Mouse (Mus musculus) limb, embryonic 15.5 days (tissue): ENCODE measurements around the gene Aif1l. TPM values are rescaled to one million over a fixed set of nuclear protein-coding genes. Genes with fewer than 3 reads are reported as not detected.

Experiments
- ATAC-seq: fragments of 200-750 bp; cut with Nextera tagmentation; 2 replicates; pipeline ENCODE4 v1.8.0; 2017; ENCODE audit warnings: low read depth, moderate TSS enrichment; ENCODE audit not compliant: insufficient number of reproducible peaks, low FRiP score, low TSS enrichment
- H3K27ac ChIP-seq: fragments of 300-500 bp; sonication (generic); 2 replicates; pipeline ENCODE4 v1.5.1; 2015; ENCODE audit warnings: moderate library complexity, mild to moderate bottlenecking, inconsistent platforms
- H3K27me3 ChIP-seq: fragments of 300-500 bp; sonication (generic); 2 replicates; pipeline ENCODE4 v1.6.1; 2015; ENCODE audit warnings: inconsistent platforms
- H3K36me3 ChIP-seq: fragments of 300-500 bp; sonication (generic); 2 replicates; pipeline ENCODE4 v1.6.1; 2015; ENCODE audit warnings: inconsistent platforms
- H3K4me1 ChIP-seq: fragments of 300-500 bp; sonication (generic); 2 replicates; pipeline ENCODE4 v1.6.1; 2015; ENCODE audit warnings: inconsistent platforms
- H3K4me2 ChIP-seq: fragments of 300-500 bp; sonication (generic); 2 replicates; pipeline ENCODE4 v1.6.1; 2015; ENCODE audit warnings: mild to moderate bottlenecking, inconsistent platforms
- H3K4me3 ChIP-seq: fragments of 300-500 bp; sonication (generic); 2 replicates; pipeline ENCODE4 v1.5.1; 2015; ENCODE audit warnings: mild to moderate bottlenecking, inconsistent platforms
- H3K9ac ChIP-seq: fragments of 300-500 bp; sonication (generic); 2 replicates; pipeline ENCODE4 v1.6.1; 2015; ENCODE audit warnings: inconsistent platforms
- H3K9me3 ChIP-seq: fragments of 300-500 bp; sonication (generic); 2 replicates; pipeline ENCODE4 v1.6.1; 2016; ENCODE audit warnings: inconsistent platforms
- WGBS: fragments of 180-500 bp; shearing (Covaris S2); methylation state at CpG from one replicate; pipeline ENCODE4 v1.1.7; 2015; 5-methylcytosine and 5-hydroxymethylcytosine counted together
- polyA plus RNA-seq: library from polyadenylated mRNA; unstranded; fragments of >200 nt; fragmentation: Nextera tagmentation; extraction: Ambion mirVana; gene quantifications from 2 replicates; pipeline ENCODE4 v1.2.1, GENCODE M21; 2015

The Aif1l gene
- polyA plus RNA-seq, 1 experiment from 2014 or later = 28.3 TPM

- no peak overlapping the region for H3K4me2 ChIP-seq
- H3K9ac ChIP-seq = no peak overlapping the region
- H3K9me3 ChIP-seq = no peaks in the 10 kb centered on the region
- H3K27ac ChIP-seq = no peak overlapping the region
- peaks cover 25% of the 10 kb centered on the region for H3K4me1 ChIP-seq
- 0 out of 2 replicates have a peak, but pooled peaks cover 12% of the 10 kb centered on the region for H3K36me3 ChIP-seq
- H3K4me3 ChIP-seq = no peak overlapping the region
- WGBS = 78% methylated on average over 8 of the region's 8 CpGs
- no peaks in the 10 kb centered on the region for H3K27me3 ChIP-seq
- ATAC-seq = no peak
These were observed 3.7 kb downstream of the Aif1l start for GRCm38 (mm10) chr2:31953687-31954086.

GRCm38 (mm10) chr2:31954779-31955181 is 4.8 kb downstream of the Aif1l start:
- no peak overlapping the region for H3K9ac ChIP-seq
- H3K4me2 ChIP-seq = no peak overlapping the region
- H3K4me1 ChIP-seq = peaks cover 24% of the 10 kb centered on the region
- H3K9me3 ChIP-seq = no peaks in the 10 kb centered on the region
- 90% methylated on average over 9 of the region's 9 CpGs for WGBS
- no peak for ATAC-seq
- H3K27ac ChIP-seq = no peak overlapping the region
- H3K27me3 ChIP-seq = no peaks in the 10 kb centered on the region
- H3K36me3 ChIP-seq = 0 out of 2 replicates have a peak, but pooled peaks cover 12% of the 10 kb centered on the region
- no peak overlapping the region for H3K4me3 ChIP-seq

- Histone ChIP-seq H3K4me2 (no peak overlapping the region), H3K4me1 (peaks cover 16% of the 10 kb centered on the region), H3K4me3 (no peak overlapping the region), H3K27me3 (no peaks in the 10 kb centered on the region), H3K27ac (no peak overlapping the region), H3K36me3 (0 out of 2 replicates have a peak, but pooled peaks cover 12% of the 10 kb centered on the region), H3K9me3 (no peaks in the 10 kb centered on the region), H3K9ac (no peak overlapping the region)
- WGBS = 85% methylated on average over 5 of the region's 5 CpGs
- ATAC-seq = no peak
These were observed 5.7 kb downstream of the Aif1l start for GRCm38 (mm10) chr2:31955686-31956085.

- Histone ChIP-seq H3K4me1 (peaks cover 2% of the 10 kb centered on the region; the same call in 1 of the 2 replicates), H3K36me3 (peaks cover 17% of the 10 kb centered on the region; the same call in 1 of the 2 replicates), H3K27me3 (no peaks in the 10 kb centered on the region), H3K4me3 (no peak overlapping the region), H3K9me3 (no peaks in the 10 kb centered on the region), H3K4me2 (no peak overlapping the region), H3K9ac (no peak overlapping the region), H3K27ac (no peak overlapping the region)
- ATAC-seq = no peak
- 89% methylated on average over 10 of the region's 10 CpGs for WGBS
These were observed 7.3 kb downstream of the Aif1l start for GRCm38 (mm10) chr2:31957211-31957610.

- 94% methylated on average over 8 of the region's 8 CpGs for WGBS
- no peak for ATAC-seq
- peak overlapping the region; percentile 85 for H3K27ac ChIP-seq
These were observed 11.0 kb downstream of the Aif1l start for GRCm38 (mm10) chr2:31960986-31961385.

GRCm38 (mm10) chr2:31961791-31962222 is 11.9 kb downstream of the Aif1l start:
- Histone ChIP-seq H3K4me1 (peaks cover 11% of the 10 kb centered on the region), H3K9me3 (no peaks in the 10 kb centered on the region), H3K27ac (peak overlapping the region; percentile 85), H3K4me2 (no peak overlapping the region), H3K9ac (no peak overlapping the region), H3K36me3 (peaks cover 5% of the 10 kb centered on the region; the same call in 1 of the 2 replicates), H3K27me3 (no peaks in the 10 kb centered on the region), H3K4me3 (no peak overlapping the region)
- 72% methylated on average over 4 of the region's 4 CpGs for WGBS
- ATAC-seq = no peak

More at GRCm38 (mm10) chr2:31960986-31961385, 11.0 kb downstream of the Aif1l start:
- Histone ChIP-seq H3K27me3 (no peaks in the 10 kb centered on the region), H3K9ac (no peak overlapping the region), H3K9me3 (no peaks in the 10 kb centered on the region), H3K4me1 (peaks cover 11% of the 10 kb centered on the region), H3K4me3 (no peak overlapping the region), H3K36me3 (peaks cover 5% of the 10 kb centered on the region; the same call in 1 of the 2 replicates), H3K4me2 (no peak overlapping the region)

- H3K9ac ChIP-seq = no peak overlapping the region
- H3K27me3 ChIP-seq = no peaks in the 10 kb centered on the region
- H3K27ac ChIP-seq = peak overlapping the region; percentile 85
- peaks cover 11% of the 10 kb centered on the region for H3K4me1 ChIP-seq
- ATAC-seq = peak; percentile 67
- no peak overlapping the region for H3K4me2 ChIP-seq
- peaks cover 5% of the 10 kb centered on the region; the same call in 1 of the 2 replicates for H3K36me3 ChIP-seq
- no peak overlapping the region for H3K4me3 ChIP-seq
- WGBS = 63% methylated on average over 8 of the region's 8 CpGs
- no peaks in the 10 kb centered on the region for H3K9me3 ChIP-seq
These were observed 12.7 kb downstream of the Aif1l start for GRCm38 (mm10) chr2:31962501-31963224.

- no peak overlapping the region for H3K4me3 ChIP-seq
- H3K27ac ChIP-seq = peak overlapping the region; percentile 85
- peaks cover 11% of the 10 kb centered on the region for H3K4me1 ChIP-seq
- no peaks in the 10 kb centered on the region for H3K9me3 ChIP-seq
- H3K27me3 ChIP-seq = no peaks in the 10 kb centered on the region
- H3K4me2 ChIP-seq = no peak overlapping the region
- H3K9ac ChIP-seq = no peak overlapping the region
- H3K36me3 ChIP-seq = peaks cover 5% of the 10 kb centered on the region; the same call in 1 of the 2 replicates
- no peak for ATAC-seq
- 69% methylated on average over 7 of the region's 7 CpGs for WGBS
These were observed 13.6 kb downstream of the Aif1l start for GRCm38 (mm10) chr2:31963491-31963890.

GRCm38 (mm10) chr2:31964191-31964590 is 14.3 kb downstream of the Aif1l start:
- H3K4me1 ChIP-seq = peaks cover 11% of the 10 kb centered on the region

GRCm38 (mm10) chr2:31965110-31965509 is 15.2 kb downstream of the Aif1l start:
- peaks cover 11% of the 10 kb centered on the region for H3K4me1 ChIP-seq
- no peak for ATAC-seq
- no peaks in the 10 kb centered on the region for H3K27me3 ChIP-seq
- no peak overlapping the region for H3K9ac ChIP-seq
- no peak overlapping the region for H3K4me2 ChIP-seq
- no peaks in the 10 kb centered on the region for H3K9me3 ChIP-seq
- H3K36me3 ChIP-seq = peaks cover 11% of the 10 kb centered on the region
- no peak overlapping the region for H3K27ac ChIP-seq
- no peak overlapping the region for H3K4me3 ChIP-seq

More at GRCm38 (mm10) chr2:31964191-31964590, 14.3 kb downstream of the Aif1l start:
- Histone ChIP-seq H3K36me3 (peaks cover 7% of the 10 kb centered on the region), H3K9ac (no peak overlapping the region), H3K4me2 (no peak overlapping the region), H3K4me3 (no peak overlapping the region), H3K9me3 (no peaks in the 10 kb centered on the region), H3K27me3 (no peaks in the 10 kb centered on the region), H3K27ac (no peak overlapping the region)
- ATAC-seq = no peak
- 74% methylated on average over 3 of the region's 3 CpGs for WGBS

- H3K4me1 ChIP-seq = peaks cover 11% of the 10 kb centered on the region
- no peaks in the 10 kb centered on the region for H3K9me3 ChIP-seq
- H3K36me3 ChIP-seq = peaks cover 21% of the 10 kb centered on the region
- H3K27me3 ChIP-seq = no peaks in the 10 kb centered on the region
- H3K4me2 ChIP-seq = no peak overlapping the region
- ATAC-seq = no peak
- H3K27ac ChIP-seq = no peak overlapping the region
- 84% methylated on average over 8 of the region's 8 CpGs for WGBS
- H3K4me3 ChIP-seq = no peak overlapping the region
- no peak overlapping the region for H3K9ac ChIP-seq
These were observed 16.9 kb downstream of the Aif1l start for GRCm38 (mm10) chr2:31966801-31967200.

GRCm38 (mm10) chr2:31972589-31972988 is 22.6 kb downstream of the Aif1l start:
- no peak overlapping the region for H3K9ac ChIP-seq
- 89% methylated on average over 4 of the region's 4 CpGs for WGBS
- H3K36me3 ChIP-seq = peaks cover 38% of the 10 kb centered on the region
- no peaks in the 10 kb centered on the region for H3K27me3 ChIP-seq
- peaks cover 18% of the 10 kb centered on the region for H3K4me1 ChIP-seq
- ATAC-seq = no peak
- no peaks in the 10 kb centered on the region for H3K9me3 ChIP-seq
- no peak overlapping the region for H3K4me3 ChIP-seq
- H3K27ac ChIP-seq = no peak overlapping the region
- no peak overlapping the region for H3K4me2 ChIP-seq
